Mouse (Mus musculus): ENCODE measurements at regions not wholly inside any gene's neighbourhood (a gene's known extent, or its start where the extent isn't known, plus 50 kb on each side); places are given as distances from the start of the nearest gene placed in this dataset.
"Not testable (repeated sequence)": the region's sequence is repeated elsewhere in the genome, so short reads cannot be mapped to it uniquely, and the experiment has no call there.

GRCm38 (mm10) chr3:21582122-21582521 lies 494.3 kb upstream of the Tbl1xr1 start:
- no peak for DNase-seq (ENCODE audit: low read depth in 1 of 2, low spot score in 2 of 2)
- no peaks in the 10 kb centered on the region for H3K36me3 ChIP-seq (ENCODE audit: control insufficient read depth, insufficient read depth, low read length)
- H3K4me3 ChIP-seq (ENCODE audit: extremely low read depth, insufficient read depth, insufficient read length) = no peak overlapping the region
- WGBS = 36% methylated on average over 1 of the region's 1 CpGs
- H3K27ac ChIP-seq (ENCODE audit: insufficient read depth, low read length) = no peak overlapping the region
- TF ChIP-seq POLR2A (IDR thresholded peaks at IDR 0.05; ENCODE audit: low read depth, low read length) (no peak), CTCF (IDR thresholded peaks at IDR 0.05; ENCODE audit: extremely low read depth, insufficient read depth, insufficient read length, insufficient replicate concordance) (no peak)
- no peaks in the 10 kb centered on the region for H3K4me1 ChIP-seq (ENCODE audit: control insufficient read depth, insufficient read depth, insufficient read length)
- no peaks in the 10 kb centered on the region for H3K27me3 ChIP-seq (ENCODE audit: control insufficient read depth, insufficient read depth, low read length)

- TF ChIP-seq POLR2A (IDR thresholded peaks at IDR 0.05; ENCODE audit: low read depth, low read length) (no peak), CTCF (IDR thresholded peaks at IDR 0.05; ENCODE audit: extremely low read depth, insufficient read depth, insufficient read length, insufficient replicate concordance) (no peak)
- no peak overlapping the region for H3K4me3 ChIP-seq (ENCODE audit: extremely low read depth, insufficient read depth, insufficient read length)
- H3K27ac ChIP-seq (ENCODE audit: insufficient read depth, low read length) = no peak overlapping the region
- WGBS = 80% methylated on average over 3 of the region's 3 CpGs
- H3K4me1 ChIP-seq (ENCODE audit: control insufficient read depth, insufficient read depth, insufficient read length) = no peaks in the 10 kb centered on the region
- DNase-seq (ENCODE audit: low read depth in 1 of 2, low spot score in 2 of 2) = no peak
- no peaks in the 10 kb centered on the region for H3K36me3 ChIP-seq (ENCODE audit: control insufficient read depth, insufficient read depth, low read length)
- H3K27me3 ChIP-seq (ENCODE audit: control insufficient read depth, insufficient read depth, low read length) = no peaks in the 10 kb centered on the region
Measured at GRCm38 (mm10) chr3:21585767-21586166, 490.7 kb upstream of the Tbl1xr1 start.

GRCm38 (mm10) chr3:21606846-21607245 lies 469.6 kb upstream of the Tbl1xr1 start:
- H3K4me1 ChIP-seq (ENCODE audit: control insufficient read depth, insufficient read depth, insufficient read length) = no peaks in the 10 kb centered on the region
- DNase-seq (ENCODE audit: low read depth in 1 of 2, low spot score in 2 of 2) = no peak
- H3K4me3 ChIP-seq (ENCODE audit: extremely low read depth, insufficient read depth, insufficient read length) = no peak overlapping the region
- H3K27ac ChIP-seq (ENCODE audit: insufficient read depth, low read length) = no peak overlapping the region
- WGBS = 96% methylated on average over 2 of the region's 2 CpGs
- TF ChIP-seq CTCF (IDR thresholded peaks at IDR 0.05; ENCODE audit: extremely low read depth, insufficient read depth, insufficient read length, insufficient replicate concordance) (no peak), POLR2A (IDR thresholded peaks at IDR 0.05; ENCODE audit: low read depth, low read length) (no peak)
- no peaks in the 10 kb centered on the region for H3K27me3 ChIP-seq (ENCODE audit: control insufficient read depth, insufficient read depth, low read length)
- H3K36me3 ChIP-seq (ENCODE audit: control insufficient read depth, insufficient read depth, low read length) = no peaks in the 10 kb centered on the region

DNA sequence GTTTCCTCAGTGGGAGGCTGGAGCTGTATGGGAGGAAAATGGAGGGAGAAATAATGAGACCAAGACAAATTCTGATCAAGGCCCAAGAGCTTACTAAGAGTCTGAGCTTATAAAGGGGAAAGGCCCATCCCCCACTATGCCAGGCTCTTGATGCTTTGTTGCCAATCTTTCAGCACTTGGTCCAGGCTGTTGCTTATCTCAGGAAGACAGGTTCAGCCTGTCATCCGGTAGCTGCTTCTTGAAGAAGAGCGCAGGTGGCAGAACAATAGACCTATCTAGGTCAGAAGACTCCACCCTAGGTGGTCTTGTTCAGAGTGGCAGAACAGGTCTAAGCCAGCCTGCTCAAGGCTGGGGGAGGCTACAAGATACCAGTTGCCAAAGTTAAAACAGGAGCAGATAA lies 466.2 kb upstream of the Tbl1xr1 start:
- 85% methylated on average over 2 of the region's 2 CpGs for WGBS
- Histone ChIP-seq H3K36me3 (ENCODE audit: control insufficient read depth, insufficient read depth, low read length) (no peaks in the 10 kb centered on the region), H3K27ac (ENCODE audit: insufficient read depth, low read length) (no peak overlapping the region), H3K27me3 (ENCODE audit: control insufficient read depth, insufficient read depth, low read length) (no peaks in the 10 kb centered on the region), H3K4me1 (ENCODE audit: control insufficient read depth, insufficient read depth, insufficient read length) (no peaks in the 10 kb centered on the region), H3K4me3 (ENCODE audit: extremely low read depth, insufficient read depth, insufficient read length) (no peak overlapping the region)
- DNase-seq (ENCODE audit: low read depth in 1 of 2, low spot score in 2 of 2) = no peak
- TF ChIP-seq POLR2A (IDR thresholded peaks at IDR 0.05; ENCODE audit: low read depth, low read length) (no peak), CTCF (IDR thresholded peaks at IDR 0.05; ENCODE audit: extremely low read depth, insufficient read depth, insufficient read length, insufficient replicate concordance) (no peak)

DNA sequence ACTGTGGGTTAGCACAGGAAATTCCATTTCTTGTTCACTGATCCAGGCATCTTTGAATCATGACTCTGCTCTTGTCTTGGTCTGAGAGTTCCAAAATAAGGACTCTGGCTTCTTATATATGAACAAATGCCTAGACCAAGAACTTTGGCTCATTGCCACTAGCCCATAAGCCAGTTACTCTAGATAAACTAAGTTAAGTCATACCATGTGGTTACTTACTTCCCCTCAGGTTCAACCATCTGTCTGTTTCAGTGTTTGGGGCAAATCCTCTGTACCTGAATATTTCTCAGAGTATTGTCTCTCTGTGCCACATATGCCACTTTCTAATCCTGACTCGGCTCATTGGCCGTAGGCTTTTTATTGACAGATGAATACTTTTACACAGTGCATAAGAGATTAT lies 454.7 kb upstream of the Tbl1xr1 start:
- H3K27me3 ChIP-seq (ENCODE audit: control insufficient read depth, insufficient read depth, low read length) = no peaks in the 10 kb centered on the region

GRCm38 (mm10) chr3:21625039-21625438 lies 451.4 kb upstream of the Tbl1xr1 start:
- H3K27ac ChIP-seq (ENCODE audit: insufficient read depth, low read length) = no peak overlapping the region
- H3K4me1 ChIP-seq (ENCODE audit: control insufficient read depth, insufficient read depth, insufficient read length) = no peaks in the 10 kb centered on the region
- WGBS = 94% methylated on average over 2 of the region's 2 CpGs
- no peaks in the 10 kb centered on the region for H3K36me3 ChIP-seq (ENCODE audit: control insufficient read depth, insufficient read depth, low read length)
- no peak overlapping the region for H3K4me3 ChIP-seq (ENCODE audit: extremely low read depth, insufficient read depth, insufficient read length)
- TF ChIP-seq CTCF (IDR thresholded peaks at IDR 0.05; ENCODE audit: extremely low read depth, insufficient read depth, insufficient read length, insufficient replicate concordance) (no peak), POLR2A (IDR thresholded peaks at IDR 0.05; ENCODE audit: low read depth, low read length) (no peak)
- no peak for DNase-seq (ENCODE audit: low read depth in 1 of 2, low spot score in 2 of 2)
- H3K27me3 ChIP-seq (ENCODE audit: control insufficient read depth, insufficient read depth, low read length) = no peaks in the 10 kb centered on the region

More for the DNA sequence above, 454.7 kb upstream of the Tbl1xr1 start:
- WGBS = 41% methylated on average over 2 of the region's 2 CpGs
- TF ChIP-seq CTCF (IDR thresholded peaks at IDR 0.05; ENCODE audit: extremely low read depth, insufficient read depth, insufficient read length, insufficient replicate concordance) (no peak), POLR2A (IDR thresholded peaks at IDR 0.05; ENCODE audit: low read depth, low read length) (no peak)
- Histone ChIP-seq H3K27ac (ENCODE audit: insufficient read depth, low read length) (no peak overlapping the region), H3K36me3 (ENCODE audit: control insufficient read depth, insufficient read depth, low read length) (no peaks in the 10 kb centered on the region), H3K4me1 (ENCODE audit: control insufficient read depth, insufficient read depth, insufficient read length) (no peaks in the 10 kb centered on the region), H3K4me3 (ENCODE audit: extremely low read depth, insufficient read depth, insufficient read length) (no peak overlapping the region)
- no peak for DNase-seq (ENCODE audit: low read depth in 1 of 2, low spot score in 2 of 2)

- TF ChIP-seq CTCF (IDR thresholded peaks at IDR 0.05; ENCODE audit: extremely low read depth, insufficient read depth, insufficient read length, insufficient replicate concordance) (no peak), POLR2A (IDR thresholded peaks at IDR 0.05; ENCODE audit: low read depth, low read length) (no peak)
- H3K27ac ChIP-seq (ENCODE audit: insufficient read depth, low read length) = no peak overlapping the region
- no peaks in the 10 kb centered on the region for H3K27me3 ChIP-seq (ENCODE audit: control insufficient read depth, insufficient read depth, low read length)
- H3K36me3 ChIP-seq (ENCODE audit: control insufficient read depth, insufficient read depth, low read length) = no peaks in the 10 kb centered on the region
- DNase-seq (ENCODE audit: low read depth in 1 of 2, low spot score in 2 of 2) = no peak
- 74% methylated on average over 3 of the region's 3 CpGs for WGBS
- no peaks in the 10 kb centered on the region for H3K4me1 ChIP-seq (ENCODE audit: control insufficient read depth, insufficient read depth, insufficient read length)
- H3K4me3 ChIP-seq (ENCODE audit: extremely low read depth, insufficient read depth, insufficient read length) = no peak overlapping the region
Measured at GRCm38 (mm10) chr3:21626029-21626428, 450.4 kb upstream of the Tbl1xr1 start.

DNA sequence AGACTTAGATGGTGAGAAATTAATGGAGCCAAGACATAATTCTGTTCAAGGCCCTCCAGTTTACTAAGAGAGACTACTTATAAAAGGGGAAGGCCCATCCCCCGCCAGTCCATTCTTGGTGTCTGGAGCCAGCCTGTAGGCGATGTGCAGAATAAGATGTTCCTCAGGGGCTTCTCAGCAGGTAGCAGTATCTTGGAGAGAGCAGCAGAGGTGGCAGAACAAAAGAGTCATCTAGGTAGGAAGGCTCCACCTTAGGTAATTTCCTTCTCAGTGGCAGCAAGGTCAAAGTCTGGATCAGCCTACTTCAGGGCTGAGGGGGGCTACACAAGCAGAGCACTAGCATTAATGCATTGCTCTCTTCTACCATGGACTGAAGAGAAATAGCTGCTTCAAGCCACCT lies 449.4 kb upstream of the Tbl1xr1 start:
- not testable (repeated sequence) for H3K4me1 ChIP-seq (ENCODE audit: control insufficient read depth, insufficient read depth, insufficient read length); H3K4me3 ChIP-seq (ENCODE audit: extremely low read depth, insufficient read depth, insufficient read length); DNase-seq (ENCODE audit: low read depth in 1 of 2, low spot score in 2 of 2); H3K27me3 ChIP-seq (ENCODE audit: control insufficient read depth, insufficient read depth, low read length); H3K27ac ChIP-seq (ENCODE audit: insufficient read depth, low read length); H3K36me3 ChIP-seq (ENCODE audit: control insufficient read depth, insufficient read depth, low read length)
- WGBS = 86% methylated on average over 2 of the region's 2 CpGs

All from spleen, adult 2 months (tissue).